In genomic region chr9:24466649-24467048, GRCm38 (mm10) we compare ENCODE assay signal across 18 mouse cellular contexts.
"Had no signal": no experiment of that assay in that cellular context is flagged by ENCODE, and none has a peak within 500 bp of the region (broad histone marks: within the 10 kb centered on the region; RNA-seq: fewer than 3 reads in every experiment).

No protein-coding gene starts in this region.

- H3K9ac ChIP-seq: lung, embryonic 14.5 days; midbrain, embryonic 12.5 days; neural tube, embryonic 13.5 days; neural tube, embryonic 15.5 days had no signal

- H3K9me3 ChIP-seq: midbrain, embryonic 10.5 days; midbrain, embryonic 12.5 days; neural tube, embryonic 13.5 days; neural tube, embryonic 15.5 days had no signal

- H3K27ac ChIP-seq: midbrain, embryonic 10.5 days; midbrain, embryonic 12.5 days; neural tube, embryonic 13.5 days; neural tube, embryonic 15.5 days had no signal

- H3K27me3 ChIP-seq: midbrain, embryonic 12.5 days; neural tube, embryonic 13.5 days; neural tube, embryonic 15.5 days had no signal

- H3K4me2 ChIP-seq: lung, embryonic 14.5 days; midbrain, embryonic 12.5 days; neural tube, embryonic 13.5 days; neural tube, embryonic 15.5 days had no signal

- H3K4me3 ChIP-seq: midbrain, embryonic 10.5 days; midbrain, embryonic 12.5 days; myocyte; neural tube, embryonic 13.5 days; neural tube, embryonic 15.5 days had no signal

- H3K4me1 ChIP-seq: midbrain, embryonic 10.5 days; midbrain, embryonic 12.5 days; neural tube, embryonic 13.5 days; neural tube, embryonic 15.5 days had no signal

- DNase-seq: lung, adult 18-20 months; lung, embryonic 14.5 days; lung, postnatal 10 days; lung, postnatal 4 days; midbrain, embryonic 14.5 days; retina, postnatal 1 day; right cerebral cortex, postnatal 14 days; right cerebral cortex, postnatal 4 days; spleen, adult 18-20 months; thymus, adult 18-20 months; thymus, postnatal 14 days; thymus, postnatal 36 days had no signal

- H3K36me3 ChIP-seq: neural tube, embryonic 13.5 days; neural tube, embryonic 15.5 days had no signal

- ATAC-seq: midbrain, embryonic 16.5 days had no signal
